Mouse (Mus musculus) adipose tissue, adult 10 weeks (tissue): ENCODE measurements around the gene Slf1. TPM values are rescaled to one million over a fixed set of nuclear protein-coding genes. Genes with fewer than 3 reads are reported as not detected.

ENCODE experiments used
- polyA plus RNA-seq: library from polyadenylated mRNA; stranded (reverse); fragments of 350-450 nt; fragmentation: Illumina TruSeq; extraction: RNeasy Lipid Tissue Mini Kit (QIAGEN cat#74804); gene quantifications from one replicate; pipeline ENCODE4 v1.2.3, GENCODE M21; 2014; ENCODE audit warnings: low read depth, low replicate concordance

The Slf1 gene
- polyA plus RNA-seq = 9.0 TPM

GRCm38 (mm10) chr13:77134931-77135620 lies at the start of gene Slf1, which contains the start of gene 2210408I21Rik:
Slf1 (minus strand) TSS chr13:77135473.
2210408I21Rik (plus strand) TSS chr13:77135540.

Other genes starting within 250 kb of the Slf1 start
- gene 2210408I21Rik, start 67 bp upstream of the Slf1 start, polyA plus RNA-seq = 5.6 TPM